Mouse (Mus musculus) spleen, embryonic (tissue): ENCODE data around the gene Rsrc2.

Experiments used
- CTCF ChIA-PET: fragments of 350-600 bp; sonication (Branson Sonifier 250); formaldehyde crosslinking; loops from one replicate; lab custom pipeline; 2022; lab: Charles Lee

Rsrc2 gene

DNA sequence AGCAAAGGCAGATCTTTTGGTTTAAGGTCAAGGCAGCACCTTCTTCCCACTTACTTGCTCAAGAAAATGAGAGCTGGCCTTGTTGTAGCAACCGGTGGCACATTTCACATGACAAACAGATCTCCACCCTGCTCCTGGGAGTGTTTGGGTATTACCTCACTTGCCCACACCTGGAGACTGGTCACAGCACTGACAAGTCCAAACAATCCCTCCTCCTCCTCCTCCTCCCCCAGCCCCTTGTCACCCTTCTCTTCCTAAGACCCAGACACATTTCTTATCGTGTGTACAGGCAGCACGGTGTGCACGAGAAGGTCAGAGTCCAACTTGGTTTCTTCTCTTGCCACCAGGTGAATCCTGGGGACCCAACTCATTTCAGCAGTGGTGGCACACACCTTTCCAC is 52.3 kb downstream of the Rsrc2 start:
- CTCF ChIA-PET, result interaction anchor here (0.7 kb wide), 1 partner anchor 70 kb away, joined by 4 read pairs; no protein-coding TSS in a partner anchor

DNA sequence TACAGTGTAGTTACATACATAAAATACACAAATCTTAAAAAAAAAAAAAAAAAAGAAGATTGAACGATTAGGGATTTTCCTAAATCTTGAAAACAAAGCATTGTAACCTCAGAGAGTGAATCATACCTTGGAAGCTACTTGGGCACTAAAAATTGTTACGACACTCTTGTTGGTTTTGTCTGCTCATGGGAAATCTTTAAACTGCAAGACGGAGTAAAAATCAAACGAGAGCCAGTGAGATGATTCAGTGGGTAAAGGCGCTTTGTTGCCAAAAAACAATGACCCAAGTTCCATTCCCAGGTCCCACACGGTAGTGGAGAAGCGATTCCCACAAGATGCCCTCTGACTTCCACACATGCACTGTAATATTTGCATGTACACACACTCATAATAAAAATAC is 53.0 kb downstream of the Rsrc2 start:
- CTCF ChIA-PET, result no interaction called here

DNA sequence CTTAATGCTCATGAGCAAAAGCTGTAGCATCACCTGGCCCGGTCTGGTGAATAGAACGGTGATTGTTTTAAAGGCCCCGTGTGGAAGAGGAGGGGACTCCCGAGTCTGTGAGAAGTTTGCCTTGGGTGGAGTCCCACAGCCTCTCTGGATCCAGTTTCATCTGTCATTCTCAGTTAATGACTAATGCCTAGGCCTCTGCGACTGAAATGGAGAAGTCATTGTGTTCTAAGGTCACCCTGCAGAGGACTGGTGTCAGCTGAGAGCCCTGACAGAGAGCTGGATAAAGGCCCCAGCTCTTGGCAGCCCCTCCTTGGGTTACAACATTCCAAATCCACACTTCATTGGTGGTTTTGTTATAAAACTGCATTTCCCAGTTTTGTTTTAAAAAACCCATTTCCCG is 54.7 kb downstream of the Rsrc2 start:
- CTCF ChIA-PET, result no interaction called here

DNA sequence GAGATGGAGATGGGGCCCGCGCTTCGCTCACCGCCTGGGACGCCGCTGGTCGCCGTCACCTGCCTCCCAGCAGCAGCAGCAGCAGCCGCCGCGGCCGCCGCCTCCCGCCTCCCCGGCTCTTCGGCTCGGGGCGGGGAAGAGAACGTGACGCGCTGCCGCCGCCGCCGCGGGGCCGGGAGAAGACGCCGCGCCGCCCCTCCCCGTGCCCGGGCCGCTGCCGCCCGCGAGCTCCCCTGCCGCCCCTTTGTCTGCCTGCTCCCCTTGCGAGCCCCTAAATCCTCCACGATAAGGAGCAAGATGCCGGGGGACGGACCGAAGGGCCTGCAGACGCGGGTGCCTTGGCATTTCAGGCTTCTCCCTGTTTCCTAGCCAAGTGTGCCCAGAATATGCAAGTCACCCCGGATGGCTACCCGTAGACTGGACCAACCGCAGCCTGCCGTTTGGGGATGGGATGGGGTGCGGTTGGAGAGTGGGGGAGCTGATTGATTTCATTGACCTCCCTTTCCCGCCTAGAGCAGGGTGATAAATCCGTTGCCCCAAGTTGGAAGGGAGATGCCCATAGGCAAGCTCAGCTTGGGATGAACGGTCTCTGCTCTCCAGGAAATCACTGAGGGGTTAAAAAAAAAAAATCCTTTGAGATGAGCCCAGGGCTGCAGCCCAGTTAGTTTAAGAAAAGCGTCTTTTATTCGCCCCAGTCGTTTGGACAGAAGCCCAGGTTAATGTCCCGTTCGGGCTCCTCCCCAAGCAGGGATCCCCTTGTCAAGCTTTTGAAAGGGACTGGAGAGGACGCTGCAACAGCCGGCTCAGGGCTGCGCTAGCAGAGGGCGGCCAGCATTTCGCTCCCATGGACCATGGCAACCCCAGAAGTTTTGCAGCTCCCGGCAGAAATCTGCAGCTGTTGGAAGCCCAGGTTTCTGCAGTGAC is 64.7 kb downstream of the Rsrc2 start, which contains the start of gene Clip1:
Gene Clip1, minus strand, starts transcription at position 398 of the 924 bp plus-strand sequence.
- CTCF ChIA-PET, result interaction anchor here (0.5 to 0.7 kb wide), 3 partner anchors 13 to 1192 kb away, joined by 3 to 9 read pairs (median 4); no protein-coding TSS in a partner anchor

DNA sequence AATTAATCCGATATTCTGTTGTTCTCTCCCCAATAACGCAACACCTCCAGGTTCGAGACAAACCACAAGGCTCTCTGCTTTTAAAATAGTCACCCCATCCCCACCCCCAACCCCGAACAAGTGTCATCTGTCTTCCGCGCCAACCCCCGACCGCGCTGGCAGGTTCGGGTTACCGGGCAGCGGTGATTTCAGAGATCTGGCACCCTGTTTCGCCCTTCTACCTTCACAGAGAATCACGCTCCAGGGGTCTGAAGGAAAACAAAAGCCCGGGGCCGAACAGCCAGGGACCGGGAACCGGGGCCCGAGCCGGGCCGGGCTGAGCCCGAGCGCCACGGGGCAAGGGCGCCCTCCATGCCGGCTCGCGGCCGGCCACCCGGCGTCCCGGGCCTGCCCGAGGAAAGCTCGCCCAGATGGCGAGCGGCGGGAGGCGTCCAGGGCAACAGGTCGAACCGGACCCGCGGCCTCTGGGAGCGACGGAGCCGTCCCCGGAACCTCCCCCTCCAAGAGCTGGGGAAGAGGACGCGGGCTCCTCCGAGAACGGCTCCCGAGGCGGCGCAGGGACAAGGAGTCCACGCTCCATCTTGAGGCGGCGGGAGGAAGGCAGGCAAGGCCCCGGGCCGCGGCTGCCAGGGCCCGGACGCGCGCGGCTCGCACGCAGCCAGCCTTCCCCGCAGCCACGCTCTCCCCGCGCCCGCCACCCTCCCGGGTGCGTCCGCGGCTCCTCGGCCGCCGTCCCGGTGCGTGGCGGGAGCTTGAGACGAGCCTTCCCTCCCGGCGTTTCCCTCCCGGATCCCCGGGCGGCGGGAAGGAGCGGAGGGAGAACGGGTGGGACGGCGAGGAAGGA is 65.6 kb downstream of the Rsrc2 start:
- CTCF ChIA-PET, result interaction anchor here (0.6 kb wide), 1 partner anchor 12 kb away, joined by 4 read pairs; no protein-coding TSS in a partner anchor

DNA sequence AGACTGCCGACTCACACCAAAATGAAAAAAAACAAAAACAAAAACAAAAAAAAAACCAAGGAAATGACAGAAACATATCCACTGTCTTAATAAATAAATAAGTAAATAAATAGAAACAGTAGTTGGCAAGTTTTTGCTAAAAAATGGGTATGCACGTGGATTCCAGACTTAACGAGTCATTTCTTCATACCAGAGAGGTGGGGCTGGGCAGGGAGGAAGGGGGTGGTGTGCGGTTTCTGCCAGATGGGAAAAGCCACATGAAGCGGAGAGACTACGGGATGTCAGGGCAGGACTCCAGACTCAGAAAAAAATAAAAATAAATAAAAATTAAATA is 66.2 kb downstream of the Rsrc2 start:
- CTCF ChIA-PET, result no interaction called here

DNA sequence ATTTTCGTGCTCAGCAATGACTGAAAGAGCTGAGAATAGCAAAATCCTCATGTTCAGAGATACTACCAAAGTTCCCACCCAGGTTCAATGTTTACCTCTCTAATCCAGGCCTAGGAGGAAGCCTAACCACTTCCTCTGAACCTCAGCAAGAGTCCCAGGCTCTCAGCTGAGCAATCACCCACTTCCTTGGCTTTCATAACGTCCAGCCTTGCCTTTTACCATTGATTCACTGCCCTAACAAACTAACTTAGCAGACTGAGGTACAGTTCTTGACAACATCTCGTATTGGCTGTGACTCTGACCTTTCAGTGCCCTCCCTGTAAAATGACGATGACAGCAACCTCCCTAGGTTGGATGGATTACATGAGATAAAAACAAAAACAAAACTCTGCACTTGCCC is 66.8 kb downstream of the Rsrc2 start:
- CTCF ChIA-PET, result no interaction called here

DNA sequence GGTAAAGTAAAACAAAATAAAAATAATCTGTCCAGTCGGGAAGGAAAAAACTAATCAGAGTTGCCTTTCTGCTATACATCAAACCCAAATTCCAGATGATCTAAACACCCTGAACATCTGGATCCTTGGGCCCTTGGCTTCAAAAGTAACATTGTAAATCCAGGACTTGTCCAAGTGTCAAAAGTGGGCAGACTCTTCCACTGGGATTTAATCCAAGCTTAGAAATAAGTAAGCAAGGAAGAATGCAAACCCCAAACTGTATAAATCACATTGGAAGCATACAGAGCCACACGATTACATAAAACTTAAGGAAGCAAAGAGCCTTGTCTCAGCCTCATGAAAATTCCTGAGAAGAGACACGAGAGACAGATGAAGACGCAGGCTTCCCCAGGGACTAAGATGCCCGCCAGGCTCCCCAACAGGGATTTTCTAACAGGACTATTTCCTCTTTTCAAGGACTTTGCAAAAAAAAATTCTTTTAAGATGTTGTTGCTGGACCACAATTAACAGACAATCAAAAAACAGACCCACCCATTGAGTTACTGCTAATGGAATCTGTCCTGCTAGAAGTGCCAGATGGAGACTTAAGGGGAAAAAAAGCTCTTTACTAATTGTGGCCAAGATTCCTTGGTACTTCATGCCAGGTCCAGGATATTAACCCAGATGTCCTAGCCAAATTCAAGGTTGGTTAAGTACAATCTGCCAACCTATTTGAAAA is 69.5 kb downstream of the Rsrc2 start:
- CTCF ChIA-PET, result no interaction called here

DNA sequence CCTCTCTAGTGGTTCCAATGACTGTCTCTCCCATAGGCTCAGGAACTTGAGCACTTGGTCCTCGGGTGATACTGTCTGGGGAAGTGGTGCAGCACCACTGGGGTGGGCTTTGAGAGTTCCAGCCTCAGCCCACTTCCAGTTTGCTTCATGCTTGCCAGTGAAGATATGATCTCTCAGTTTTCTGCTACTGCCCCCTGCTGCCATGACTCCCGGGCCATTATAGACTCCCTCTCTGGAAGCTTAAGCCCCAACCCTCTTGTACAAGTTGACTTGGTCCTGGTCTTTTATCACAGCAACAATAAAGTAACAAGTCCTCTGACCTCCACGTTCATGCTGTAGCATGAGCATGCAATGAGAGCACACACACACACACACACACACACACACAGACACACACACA is 70.1 kb downstream of the Rsrc2 start:
- CTCF ChIA-PET, result no interaction called here
